Mouse (Mus musculus) MEL (cell line): Measurements from ENCODE around the gene Limd2.

Source experiments
- CHD1 ChIP-seq: IDR thresholded peaks from 2 replicates; pipeline ENCODE4 v1.6.1; 2012; ENCODE audit warnings: low read depth, mild to moderate bottlenecking, inconsistent platforms, low read length, improper control_type of control experiment
- CTCF ChIP-seq, 3 experiments: IDR thresholded peaks in 2 of 3; conservative IDR thresholded peaks in 1 of 3; 2 replicates each; pipeline ENCODE4 v1.5.1; 2011 to 2012; ENCODE audit warnings: low read length in 3 of 3, low read depth in 2 of 3, mild to moderate bottlenecking in 2 of 3, improper control_type of control experiment in 1 of 3, inconsistent platforms in 1 of 3, mixed read lengths in 1 of 3, moderate library complexity in 1 of 3; ENCODE audit not compliant: control insufficient read depth in 1 of 3, insufficient read depth in 1 of 3, poor library complexity in 1 of 3, severe bottlenecking in 1 of 3
- EP300 ChIP-seq, 2 experiments: IDR thresholded peaks; 2 replicates each; pipeline ENCODE4 v1.6.1; 2011; ENCODE audit warnings: improper control_type of control experiment in 2 of 2, low read length in 2 of 2, low read depth in 1 of 2, mild to moderate bottlenecking in 1 of 2
- MAX ChIP-seq: IDR thresholded peaks from 2 replicates; pipeline ENCODE4 v1.6.1; 2011; ENCODE audit warnings: low read length, improper control_type of control experiment
- MXI1 ChIP-seq: IDR thresholded peaks from 2 replicates; pipeline ENCODE4 v1.6.1; 2011; ENCODE audit warnings: mild to moderate bottlenecking, low read depth, low read length, improper control_type of control experiment
- MYC ChIP-seq: IDR thresholded peaks from 2 replicates; pipeline ENCODE4 v1.6.1; 2011; ENCODE audit warnings: low read depth, mild to moderate bottlenecking, low read length, improper control_type of control experiment, moderate library complexity
- POLR2A ChIP-seq, 2 experiments: IDR thresholded peaks; 2 replicates each; pipeline ENCODE4 v1.6.1; 2011 to 2012; ENCODE audit warnings: low read length in 2 of 2, mild to moderate bottlenecking in 2 of 2, control low read depth in 1 of 2, improper control_type of control experiment in 1 of 2, low read depth in 1 of 2, moderate library complexity in 1 of 2; ENCODE audit not compliant: control insufficient read depth in 1 of 2, insufficient read depth in 1 of 2, poor library complexity in 1 of 2
- POLR2AphosphoS2 ChIP-seq: IDR thresholded peaks from 2 replicates; pipeline ENCODE4 v1.6.1; 2011; ENCODE audit warnings: low read length, improper control_type of control experiment
- TAL1 ChIP-seq: IDR thresholded peaks from 2 replicates; pipeline ENCODE4 v1.6.1; 2012; ENCODE audit warnings: mild to moderate bottlenecking, inconsistent platforms, low read length, moderate library complexity, mixed read lengths
- TBP ChIP-seq: IDR thresholded peaks from 2 replicates; pipeline ENCODE4 v1.8.0; 2011; ENCODE audit warnings: low read depth, low read length, improper control_type of control experiment
- TCF12 ChIP-seq: IDR thresholded peaks from 2 replicates; pipeline ENCODE4 v1.6.1; 2014; ENCODE audit warnings: low read depth, mild to moderate bottlenecking, inconsistent platforms, low read length, improper control_type of control experiment, moderate library complexity
- UBTF ChIP-seq: IDR thresholded peaks from 2 replicates; pipeline ENCODE4 v1.6.1; 2012; ENCODE audit warnings: low read depth, mild to moderate bottlenecking, inconsistent platforms, low read length, improper control_type of control experiment, moderate library complexity, borderline replicate concordance; ENCODE audit not compliant: insufficient read depth
- USF1 ChIP-seq: IDR thresholded peaks from 2 replicates; pipeline ENCODE4 v1.6.1; 2014; ENCODE audit warnings: low read depth, mild to moderate bottlenecking, inconsistent platforms, low read length, improper control_type of control experiment, moderate library complexity
- USF2 ChIP-seq, 2 experiments: IDR thresholded peaks; 2 replicates each; pipeline ENCODE4 v1.6.1; 2011 to 2012; ENCODE audit warnings: improper control_type of control experiment in 2 of 2, low read length in 2 of 2, borderline replicate concordance in 1 of 2, inconsistent platforms in 1 of 2, low read depth in 1 of 2, mild to moderate bottlenecking in 1 of 2; ENCODE audit not compliant: insufficient read depth in 1 of 2

DNA sequence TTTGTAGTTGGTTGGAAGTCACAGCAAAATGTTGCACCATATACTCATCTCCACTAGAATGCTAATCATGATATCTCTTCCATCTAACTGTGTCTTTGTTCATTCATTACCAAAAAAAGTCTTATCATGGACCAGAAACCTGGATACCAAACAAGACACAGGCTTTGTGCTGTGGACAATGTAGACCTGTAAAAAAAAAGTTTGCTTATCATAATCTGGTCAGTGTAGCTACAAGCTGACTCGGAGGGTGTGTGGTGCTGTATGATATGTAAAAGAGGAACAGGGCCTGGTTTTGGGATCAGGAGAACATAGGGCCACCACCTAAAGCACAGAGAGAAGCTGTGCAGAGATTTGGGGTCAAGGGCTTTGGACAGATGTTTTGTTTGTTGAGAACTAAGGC lies 31.2 kb downstream of the Limd2 start:
- TF ChIP-seq POLR2A (IDR thresholded peaks at IDR 0.05; ENCODE audit: control insufficient read depth in 1 of 2, insufficient read depth in 1 of 2, low read depth in 1 of 2, low read length in 2 of 2, poor library complexity in 1 of 2) (no peak), USF1 (no peak), POLR2AphosphoS2 (no peak), CTCF (IDR thresholded peaks at IDR 0.05 in 2 of 3, conservative IDR thresholded peaks at IDR 0.05 in 1 of 3; ENCODE audit: control insufficient read depth in 1 of 3, insufficient read depth in 1 of 3, low read depth in 2 of 3, low read length in 3 of 3, poor library complexity in 1 of 3, severe bottlenecking in 1 of 3) (no peak), MXI1 (no peak; the same call in 1 of the 2 replicates), MYC (no peak), TAL1 (peak; percentile 98), CHD1 (no peak), UBTF (no peak), EP300 (IDR thresholded peaks at IDR 0.05; ENCODE audit: low read depth in 1 of 2, low read length in 2 of 2) (peak; percentile 99), MAX (no peak), TCF12 (peak; percentile 100), USF2 (IDR thresholded peaks at IDR 0.05; ENCODE audit: borderline replicate concordance in 1 of 2, insufficient read depth in 1 of 2, low read depth in 1 of 2, low read length in 2 of 2) (no peak), TBP (no peak)
